Mouse (Mus musculus) intestine, embryonic 14.5 days (tissue): ENCODE results near the gene Nfkbiz. TPM values are rescaled to one million over a fixed set of nuclear protein-coding genes. Genes with fewer than 3 reads are reported as not detected.

Experiments
- ATAC-seq: fragments of 200-750 bp; cut with Nextera tagmentation; replicated peaks from 2 replicates; pipeline ENCODE4 v1.8.0; 2017; ENCODE audit warnings: low read depth, moderate number of reproducible peaks, moderate TSS enrichment, moderate library complexity; ENCODE audit not compliant: low FRiP score, low TSS enrichment
- DNase-seq: peaks from one replicate; pipeline ENCODE4 v3.0.0-alpha.2; 2018; ENCODE audit warnings: low spot score
- H3K27ac ChIP-seq: fragments of 300-500 bp; sonication (generic); 2 replicates; pipeline ENCODE4 v1.5.1; 2014; ENCODE audit warnings: low read depth, mild to moderate bottlenecking, control low read depth
- H3K27me3 ChIP-seq: fragments of 300-500 bp; sonication (generic); replicated peaks from 2 replicates; pipeline ENCODE4 v1.6.1; 2014; ENCODE audit warnings: low read length, control low read depth; ENCODE audit not compliant: control insufficient read depth, insufficient read depth
- H3K36me3 ChIP-seq: fragments of 300-500 bp; sonication (generic); 2 replicates; pipeline ENCODE4 v1.6.1; 2014; ENCODE audit warnings: low read length, control low read depth; ENCODE audit not compliant: control insufficient read depth, insufficient read depth
- H3K4me1 ChIP-seq: fragments of 300-500 bp; sonication (generic); replicated peaks from 2 replicates; pipeline ENCODE4 v1.6.1; 2014; ENCODE audit warnings: low read length, control low read depth, mixed read lengths; ENCODE audit not compliant: control insufficient read depth, insufficient read depth
- H3K4me2 ChIP-seq: fragments of 300-500 bp; sonication (generic); 2 replicates; pipeline ENCODE4 v1.6.1; 2014; ENCODE audit warnings: low read length
- H3K4me3 ChIP-seq: fragments of 300-500 bp; sonication (generic); 2 replicates; pipeline ENCODE4 v1.5.1; 2014; ENCODE audit warnings: low read depth, low read length, control low read depth, mixed read lengths
- H3K9ac ChIP-seq: fragments of 300-500 bp; sonication (generic); 2 replicates; pipeline ENCODE4 v1.6.1; 2014; ENCODE audit warnings: mild to moderate bottlenecking, low read length
- H3K9me3 ChIP-seq: fragments of 300-500 bp; sonication (generic); 2 replicates; pipeline ENCODE4 v1.6.1; 2016; ENCODE audit warnings: low read length, control low read depth; ENCODE audit not compliant: control insufficient read depth
- WGBS: fragments of 180-500 bp; shearing (Covaris S2); extraction: QIAGEN DNeasy Blood & Tissue Kit; methylation state at CpG from one replicate; pipeline ENCODE4 v1.1.7; 2014; 5-methylcytosine and 5-hydroxymethylcytosine counted together
- polyA plus RNA-seq: library from polyadenylated mRNA; unstranded; fragments of >200 nt; fragmentation: Nextera tagmentation; extraction: Ambion mirVana; gene quantifications from 2 replicates; pipeline ENCODE4 v1.2.1, GENCODE M21; 2014

Gene Nfkbiz
- polyA plus RNA-seq, 1 experiment from 2014 or later, result 10.8 TPM

DNA sequence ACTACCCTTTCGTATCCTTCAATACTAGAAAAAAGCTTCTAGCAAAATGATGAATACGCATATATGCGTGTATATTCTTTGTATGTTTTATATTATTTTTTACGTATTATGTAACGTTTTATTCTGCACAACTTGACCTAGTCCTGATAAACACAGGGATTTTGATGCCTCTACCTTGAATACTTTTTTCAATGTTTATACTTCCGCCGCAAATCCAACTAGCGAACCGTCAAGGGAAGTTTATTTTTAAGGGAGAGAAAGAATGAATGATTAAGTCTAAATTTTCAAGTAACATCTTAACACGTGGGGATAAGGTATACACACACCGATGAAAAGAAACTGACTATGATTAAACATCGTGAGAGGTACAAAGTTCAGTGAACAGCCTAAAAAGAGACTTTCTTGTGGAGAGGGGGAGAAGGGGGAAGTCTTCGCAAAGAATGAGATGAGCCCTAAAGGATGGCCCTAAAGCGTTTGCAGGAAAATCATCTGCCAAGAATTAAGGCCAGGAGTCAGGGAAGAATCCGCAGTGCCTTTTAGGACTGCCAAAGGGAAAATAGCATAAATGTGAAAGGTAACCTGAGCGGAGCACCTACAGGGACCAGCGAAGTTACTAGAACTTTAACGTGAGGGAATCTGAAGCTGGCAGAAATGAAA lies 15.8 kb downstream of the Nfkbiz start:
- ATAC-seq (no peak), DNase-seq (peak; percentile 48)
- no peaks in the 10 kb centered on the region for H3K9me3 ChIP-seq
- H3K4me1 ChIP-seq, result peaks cover 26% of the 10 kb centered on the region
- peak overlapping the region; percentile 85 for H3K4me3 ChIP-seq
- peak overlapping the region; percentile 86; the same call in 1 of the 2 replicates for H3K27ac ChIP-seq
- H3K4me2 ChIP-seq, result peak overlapping the region; percentile 63
- WGBS, result 25% methylated on average over 18 of the region's 18 CpGs
- peaks cover 5% of the 10 kb centered on the region for H3K36me3 ChIP-seq
- peak overlapping the region; percentile 90 for H3K9ac ChIP-seq
- H3K27me3 ChIP-seq, result no peaks in the 10 kb centered on the region

DNA sequence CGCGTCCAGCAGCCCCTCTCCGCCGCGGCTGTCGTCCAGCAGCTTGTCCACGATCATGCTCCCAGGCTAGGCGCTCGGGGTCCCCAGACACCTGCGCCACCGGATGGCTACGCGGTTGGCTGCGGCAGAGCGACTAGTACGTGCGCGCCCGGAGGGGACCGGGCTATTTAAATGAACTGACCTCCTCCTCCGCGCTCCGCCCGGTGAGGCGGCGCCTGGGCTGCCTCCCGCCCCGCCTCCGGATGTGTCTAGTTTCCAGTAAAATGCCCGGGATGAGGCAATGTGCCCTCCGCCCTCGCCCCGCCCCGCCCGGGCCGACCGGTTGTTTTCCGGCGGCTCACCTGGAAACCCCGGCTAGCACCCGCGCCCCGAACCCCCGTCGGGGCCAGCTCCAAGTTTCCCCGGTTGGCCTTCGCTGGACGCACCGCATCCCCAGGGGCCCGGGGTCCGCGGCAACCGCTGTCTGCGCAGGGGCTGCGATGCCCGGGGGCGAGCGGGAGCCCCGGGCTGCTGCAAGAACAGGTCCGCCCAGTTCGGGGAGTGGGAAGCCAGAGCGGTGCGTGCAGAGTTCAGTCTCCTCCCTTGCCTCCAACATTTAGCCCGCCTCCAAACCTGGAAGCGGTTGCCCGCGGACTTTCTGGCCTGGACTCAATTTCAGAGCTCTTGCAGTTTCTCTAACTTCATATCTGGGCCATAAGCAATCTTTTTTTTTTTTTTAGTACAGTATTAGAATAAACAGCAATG lies 16.5 kb downstream of the Nfkbiz start:
- Histone ChIP-seq H3K27me3 (no peaks in the 10 kb centered on the region), H3K9ac (peak overlapping the region; percentile 90), H3K9me3 (no peaks in the 10 kb centered on the region), H3K4me3 (peak overlapping the region; percentile 85), H3K36me3 (peaks cover 12% of the 10 kb centered on the region), H3K4me2 (peak overlapping the region; percentile 63), H3K27ac (peak overlapping the region; percentile 86), H3K4me1 (peaks cover 26% of the 10 kb centered on the region)
- ATAC-seq (peak; percentile 95), DNase-seq (peak; percentile 95)
- under 1% methylated on average over 61 of the region's 67 CpGs for WGBS

DNA sequence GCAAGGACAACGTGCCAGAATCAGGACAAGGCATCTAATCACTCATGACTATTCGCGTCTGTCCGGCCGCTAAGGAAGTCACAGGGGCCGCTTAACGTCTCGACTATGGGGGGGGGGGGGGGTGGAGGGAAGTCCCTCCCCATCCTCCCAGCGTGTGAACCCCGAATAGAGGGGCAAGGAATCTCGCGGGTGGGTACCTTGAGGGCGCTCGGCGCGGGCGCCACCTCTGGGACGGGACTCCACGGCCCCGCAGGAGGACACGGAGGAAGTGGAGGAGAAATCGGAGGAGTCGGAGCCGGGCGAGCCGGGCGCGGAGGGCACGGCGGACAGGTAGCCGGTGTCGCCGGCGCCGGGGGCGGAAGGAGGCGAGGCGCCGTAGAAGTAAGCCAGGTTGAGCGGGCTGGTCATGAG lies 17.1 kb downstream of the Nfkbiz start:
- H3K27ac ChIP-seq, result peak overlapping the region; percentile 86
- H3K4me2 ChIP-seq, result peak overlapping the region; percentile 63
- ATAC-seq (peak; percentile 36), DNase-seq (no peak)
- peaks cover 18% of the 10 kb centered on the region for H3K36me3 ChIP-seq
- peak overlapping the region; percentile 90 for H3K9ac ChIP-seq
- H3K9me3 ChIP-seq, result no peaks in the 10 kb centered on the region
- peak overlapping the region; percentile 85 for H3K4me3 ChIP-seq
- H3K27me3 ChIP-seq, result no peaks in the 10 kb centered on the region
- peaks cover 26% of the 10 kb centered on the region for H3K4me1 ChIP-seq
- WGBS, result 0% methylated on average over 39 of the region's 40 CpGs

DNA sequence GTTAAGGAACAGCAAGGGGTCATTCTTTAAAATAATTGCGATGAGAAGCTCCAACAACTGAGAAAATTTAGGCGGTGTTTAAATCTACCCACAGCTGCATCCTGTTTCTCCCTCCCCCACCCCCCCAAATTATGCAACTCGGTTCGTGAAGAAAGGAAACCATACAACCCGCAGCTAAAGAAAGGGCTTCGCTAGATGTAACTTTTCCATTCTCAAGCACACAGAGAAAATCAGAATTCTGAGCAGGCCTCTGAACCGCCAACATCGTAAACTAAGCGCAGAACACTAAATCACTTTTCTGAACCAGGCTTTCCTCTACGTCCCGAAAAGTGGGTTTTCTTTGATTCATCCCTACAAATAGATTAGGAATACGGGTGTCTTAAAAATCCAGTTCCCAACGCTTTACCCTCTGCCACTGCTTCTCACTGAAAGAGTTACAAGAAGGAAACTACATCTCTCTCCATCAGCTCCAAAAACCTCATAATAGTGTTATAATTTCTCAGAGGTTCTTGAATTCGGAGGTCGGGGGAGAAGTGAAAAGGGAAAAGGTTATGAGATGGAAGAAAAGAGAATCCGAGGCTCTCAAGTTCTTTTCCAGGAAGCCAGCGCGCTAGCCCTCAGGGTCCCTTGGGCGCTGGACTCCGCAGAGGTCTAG lies 17.7 kb downstream of the Nfkbiz start:
- H3K27me3 ChIP-seq, result no peaks in the 10 kb centered on the region
- WGBS, result 3% methylated on average over 20 of the region's 20 CpGs
- H3K36me3 ChIP-seq, result peaks cover 23% of the 10 kb centered on the region
- DNase-seq, result peak; percentile 53
- H3K9me3 ChIP-seq, result no peaks in the 10 kb centered on the region
- no peak for ATAC-seq
- H3K4me3 ChIP-seq, result peak overlapping the region; percentile 85
- H3K4me1 ChIP-seq, result peaks cover 26% of the 10 kb centered on the region
- peak overlapping the region; percentile 90 for H3K9ac ChIP-seq
- H3K4me2 ChIP-seq, result peak overlapping the region; percentile 63
- H3K27ac ChIP-seq, result peak overlapping the region; percentile 86

DNA sequence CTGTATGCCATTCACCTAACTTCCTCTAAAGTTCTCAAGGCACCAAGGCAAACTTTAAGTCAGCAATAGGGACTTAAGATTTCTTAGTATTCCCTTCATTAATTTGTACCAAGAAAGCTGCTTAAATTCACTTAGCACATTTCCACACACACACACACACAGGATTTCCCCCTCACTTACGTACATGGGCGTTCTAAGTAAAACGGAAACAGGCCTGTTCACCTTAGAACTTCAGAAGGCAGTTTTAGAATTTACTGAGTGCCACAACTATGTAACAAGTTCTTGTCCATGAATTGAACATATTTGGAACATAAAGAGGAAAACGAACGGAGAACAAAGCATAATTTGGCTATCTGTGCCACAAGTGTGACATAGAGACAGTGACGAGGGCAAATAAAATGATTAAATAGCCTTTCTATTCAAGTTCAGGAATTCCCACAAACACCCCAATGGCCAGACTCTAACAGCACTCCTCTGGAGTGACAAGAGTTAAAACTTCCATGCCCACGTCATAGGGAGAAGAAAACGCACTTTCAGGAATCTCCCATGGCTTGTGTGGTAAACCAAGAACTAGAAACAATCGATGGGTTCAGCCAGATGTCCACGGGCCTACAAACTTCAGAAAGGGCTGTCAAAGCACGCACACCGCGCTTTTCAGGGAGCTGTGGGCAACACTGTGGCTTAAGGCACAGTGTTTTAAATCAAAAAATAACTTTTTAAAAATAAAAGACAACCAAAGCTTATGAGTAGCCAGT lies 18.4 kb downstream of the Nfkbiz start:
- WGBS, result 29% methylated on average over 13 of the region's 13 CpGs
- Histone ChIP-seq H3K36me3 (peaks cover 30% of the 10 kb centered on the region), H3K9me3 (no peaks in the 10 kb centered on the region), H3K27ac (peak overlapping the region; percentile 86; the same call in 1 of the 2 replicates), H3K4me3 (peak overlapping the region; percentile 85), H3K4me2 (peak overlapping the region; percentile 63), H3K9ac (peak overlapping the region; percentile 90), H3K4me1 (peaks cover 26% of the 10 kb centered on the region), H3K27me3 (no peaks in the 10 kb centered on the region)
- ATAC-seq (no peak), DNase-seq (peak; percentile 54)

DNA sequence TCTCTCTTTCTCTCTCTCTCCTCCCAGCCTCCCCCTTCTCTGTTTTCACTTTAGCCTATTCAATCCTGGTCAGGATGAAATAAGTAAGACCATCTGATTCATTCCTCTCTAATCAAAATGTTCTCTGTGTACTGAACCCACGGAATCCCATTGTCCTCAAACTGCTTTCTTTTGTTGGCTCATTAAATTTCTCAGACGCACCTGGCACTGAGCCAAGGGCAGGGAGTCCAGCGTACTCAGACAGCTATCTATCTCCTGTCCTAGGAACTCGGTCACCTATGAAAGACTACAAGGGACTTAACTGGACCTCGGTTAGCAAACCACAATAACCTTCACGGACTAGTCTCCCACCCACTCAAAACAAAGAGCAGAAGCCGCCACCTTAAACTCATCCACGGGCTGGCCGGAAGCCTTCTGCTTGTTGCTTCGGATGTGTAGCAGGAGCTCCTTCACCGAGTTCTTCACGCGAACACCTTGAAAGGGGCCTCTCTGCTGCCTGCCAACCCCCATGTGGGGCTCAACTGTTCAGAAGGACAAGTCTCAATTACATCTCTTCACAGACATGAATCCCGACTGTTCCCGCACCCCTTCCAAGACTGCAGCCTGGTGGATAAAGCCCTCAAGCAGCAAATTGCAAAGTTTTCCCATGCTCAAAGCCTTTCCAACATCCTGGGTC lies 19.4 kb downstream of the Nfkbiz start:
- ATAC-seq (no peak), DNase-seq (peak; percentile 77)
- Histone ChIP-seq H3K27ac (peak overlapping the region; percentile 39; the same call in 1 of the 2 replicates), H3K4me2 (peak overlapping the region; percentile 63), H3K4me1 (peaks cover 23% of the 10 kb centered on the region), H3K9ac (peak overlapping the region; percentile 90), H3K4me3 (peak overlapping the region; percentile 85), H3K9me3 (no peaks in the 10 kb centered on the region), H3K27me3 (no peaks in the 10 kb centered on the region), H3K36me3 (peaks cover 40% of the 10 kb centered on the region)
- 40% methylated on average over 15 of the region's 15 CpGs for WGBS

DNA sequence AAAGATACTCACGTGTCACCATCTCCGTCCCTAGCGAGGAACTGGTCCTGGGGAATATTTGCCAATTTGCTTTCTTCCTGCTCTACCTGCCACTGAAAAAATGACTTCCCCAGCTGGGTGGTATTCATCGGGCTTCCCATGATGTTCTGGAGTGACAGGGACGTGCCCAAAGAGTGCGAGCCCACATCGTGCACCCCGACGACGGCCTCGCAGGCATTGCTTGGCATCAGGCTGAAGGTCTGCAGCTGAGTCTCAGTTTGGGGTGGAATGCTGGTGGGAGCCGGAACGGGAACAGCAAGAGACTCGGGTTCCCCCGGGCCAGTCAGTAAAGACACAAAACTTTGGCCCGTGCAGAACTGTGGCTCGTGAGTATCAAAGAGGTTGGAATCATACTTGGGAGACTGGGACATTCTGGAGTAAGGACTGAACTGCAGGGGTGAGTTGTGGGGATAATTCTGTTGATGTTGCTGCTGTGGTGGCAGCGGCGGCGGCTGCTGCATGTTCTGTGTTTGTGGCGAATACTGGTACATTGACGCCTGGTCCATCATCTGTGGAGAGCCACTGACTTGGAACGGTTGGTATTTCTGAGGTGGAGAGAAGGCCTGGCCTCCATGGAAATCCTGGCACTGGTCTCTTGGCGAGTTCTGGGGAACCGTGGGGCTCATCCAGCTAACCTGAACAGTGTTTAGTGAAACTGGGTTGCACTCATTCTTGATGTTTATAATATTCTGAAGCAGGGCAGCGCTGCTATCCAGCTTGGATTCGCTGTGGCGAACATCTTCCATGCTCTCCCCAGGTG lies 20.8 kb downstream of the Nfkbiz start:
- H3K4me1 ChIP-seq, result peaks cover 11% of the 10 kb centered on the region
- peak; percentile 51 for DNase-seq
- H3K36me3 ChIP-seq, result peaks cover 55% of the 10 kb centered on the region
- no peak for ATAC-seq
- H3K27ac ChIP-seq, result no peak overlapping the region
- no peaks in the 10 kb centered on the region for H3K9me3 ChIP-seq
- H3K4me2 ChIP-seq, result no peak overlapping the region
- no peaks in the 10 kb centered on the region for H3K27me3 ChIP-seq
- WGBS, result 92% methylated on average over 28 of the region's 28 CpGs
- no peak overlapping the region for H3K4me3 ChIP-seq
- H3K9ac ChIP-seq, result no peak overlapping the region
